Mouse (Mus musculus) erythroid progenitor cell, adult 5-6 weeks (primary cell): ENCODE results near the gene Tusc2. TPM values are rescaled to one million over a fixed set of nuclear protein-coding genes. Genes with fewer than 3 reads are reported as not detected.

Experiments
- ATAC-seq: replicated peaks from 2 replicates; pipeline ENCODE4 v1.8.0; 2016; ENCODE audit warnings: moderate number of reproducible peaks, mild to moderate bottlenecking, moderate TSS enrichment, inconsistent platforms; ENCODE audit not compliant: poor library complexity, low FRiP score, severe bottlenecking
- total RNA-seq, 2 experiments: library from RNA; stranded (forward) in 1 of 2; stranded (reverse) in 1 of 2; fragments of 150-400 nt in 1 of 2; fragments of 186-747, 209-891 nt in 1 of 2; gene quantifications; 2 replicates each; pipeline versions ENCODE4 v1.2.3 to v1.2.4; 2015 to 2017; ENCODE audit warnings: low replicate concordance in 2 of 2

Tusc2 gene
- total RNA-seq, 2 experiments from 2014 or later: 9.6 to 19.1 TPM

DNA sequence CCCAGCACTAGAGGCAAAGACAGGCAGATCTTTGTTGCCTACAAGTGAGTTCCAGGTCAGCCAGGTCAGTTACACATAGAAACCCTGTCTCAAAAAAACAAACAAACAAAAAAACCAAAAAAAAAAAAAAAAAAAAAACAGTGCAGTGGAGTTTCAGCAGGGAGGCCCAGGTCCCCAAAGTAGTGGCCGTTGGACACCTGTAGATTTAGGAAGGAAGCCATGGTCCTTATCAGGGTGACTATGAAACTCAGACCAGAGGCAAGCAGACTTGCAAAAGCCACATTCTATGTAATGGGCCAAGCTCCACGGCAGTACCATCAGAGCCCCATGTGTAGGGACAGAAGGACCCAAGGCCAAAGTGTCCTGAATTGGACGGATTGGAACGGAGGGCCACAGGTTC is 18.5 kb downstream of the Tusc2 start:
- no peak for ATAC-seq

DNA sequence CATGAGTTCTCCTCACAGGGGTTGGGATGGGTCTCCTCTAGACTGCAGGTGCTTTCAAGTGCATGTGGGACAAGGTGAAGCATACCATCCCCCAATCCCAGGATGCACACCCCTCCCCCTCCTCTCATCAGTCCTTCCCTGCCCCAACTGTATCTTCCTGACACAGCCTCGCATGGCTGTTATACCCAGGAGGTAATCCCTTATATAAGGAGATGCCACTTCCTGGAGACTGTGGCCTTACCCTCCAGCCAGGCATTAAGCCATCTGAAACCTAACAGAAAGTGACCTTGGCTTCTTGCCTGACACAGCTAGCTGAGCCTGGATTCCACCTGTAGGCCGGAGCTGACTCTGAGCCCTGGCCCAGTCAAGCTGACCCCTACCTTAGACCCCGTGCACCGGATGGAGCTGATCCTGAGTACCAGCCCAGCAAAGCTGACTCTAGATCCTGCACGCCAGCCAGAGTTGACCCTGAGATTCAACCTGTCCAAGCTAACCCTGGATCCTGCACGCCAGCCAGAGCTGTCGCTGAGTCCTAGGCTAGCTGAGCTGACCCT is 19.5 kb downstream of the Tusc2 start:
- ATAC-seq: no peak

DNA sequence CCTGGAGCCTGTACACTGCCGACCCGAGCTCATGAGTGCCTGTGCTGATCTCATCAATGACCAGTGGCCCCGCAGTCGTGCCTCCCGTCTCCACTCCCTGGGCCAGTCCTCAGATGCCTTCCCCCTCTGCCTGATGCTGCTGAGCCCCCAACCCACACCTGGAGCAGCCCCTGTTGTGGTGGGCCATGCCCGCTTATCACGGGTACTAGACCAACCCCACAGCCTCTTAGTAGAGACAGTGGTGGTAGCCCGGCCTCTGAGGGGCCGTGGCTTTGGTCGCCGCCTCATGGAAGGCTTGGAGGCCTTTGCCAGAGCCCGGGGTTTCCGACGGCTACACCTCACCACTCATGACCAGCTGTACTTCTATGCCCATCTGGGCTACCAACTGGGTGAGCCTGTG is 20.1 kb downstream of the Tusc2 start:
- ATAC-seq: no peak

DNA sequence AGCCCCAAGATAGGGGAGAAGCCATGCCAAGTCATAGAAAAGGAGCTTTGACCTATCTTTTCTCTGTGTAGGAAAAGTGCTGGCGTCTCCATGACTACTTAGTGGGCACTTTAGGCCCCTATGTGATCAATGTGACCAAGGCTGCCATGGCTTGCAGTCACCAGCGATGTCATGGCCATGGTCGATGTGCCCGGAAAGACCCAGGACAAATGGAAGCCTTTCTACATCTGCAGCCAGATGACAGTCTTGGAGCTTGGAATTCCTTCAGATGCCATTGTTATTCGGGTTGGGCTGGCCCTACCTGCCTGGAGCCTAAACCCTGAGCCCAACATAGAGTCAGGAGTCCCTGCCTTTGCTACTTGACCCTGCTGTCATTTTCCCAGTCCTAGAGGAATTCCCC is 23.4 kb downstream of the Tusc2 start:
- ATAC-seq: no peak

DNA sequence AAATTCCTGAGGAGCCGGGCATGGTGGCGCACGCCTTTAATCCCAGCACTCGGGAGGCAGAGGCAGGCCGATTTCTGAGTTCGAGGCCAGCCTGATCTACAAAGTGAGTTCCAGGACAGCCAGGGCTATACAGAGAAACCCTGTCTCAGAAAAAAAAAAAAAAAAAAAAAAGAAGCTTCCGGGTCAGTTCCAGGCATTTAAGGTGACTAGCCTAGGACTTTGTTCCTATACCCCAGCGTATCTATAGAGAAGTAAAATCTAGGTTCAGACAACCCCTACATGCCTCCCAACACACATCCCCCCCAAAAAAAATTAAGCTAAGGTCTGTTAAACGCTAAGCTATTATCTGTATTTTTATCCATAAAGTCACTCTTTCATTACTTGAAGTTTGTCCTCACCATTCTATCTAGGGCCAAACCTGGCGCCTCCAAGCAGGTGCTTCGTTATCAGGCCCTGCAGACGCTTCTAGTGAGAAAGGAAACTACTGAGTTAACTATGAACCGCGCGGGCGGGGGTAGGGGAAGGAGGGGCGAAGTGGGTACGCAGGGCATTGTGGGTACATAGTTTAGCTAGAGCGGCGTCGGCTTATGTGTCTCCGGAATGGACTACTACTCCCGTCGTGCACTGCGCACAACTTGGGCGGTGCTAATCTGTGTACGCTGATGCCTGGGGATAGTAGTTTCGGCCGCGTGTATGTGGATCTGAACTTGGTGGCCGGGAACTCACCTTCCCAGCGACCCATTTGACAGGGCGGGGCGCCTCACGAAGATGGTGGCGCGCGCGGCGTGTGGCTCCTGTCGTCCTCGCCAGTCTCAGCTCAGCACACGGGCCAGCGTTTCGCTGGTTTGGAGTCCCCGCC is 24.1 kb downstream of the Tusc2 start, which contains the start of gene Ifrd2:
Gene Ifrd2 (plus strand): TSS at position 669 of the 859 bp plus-strand sequence.
- peak; percentile 72 for ATAC-seq

DNA sequence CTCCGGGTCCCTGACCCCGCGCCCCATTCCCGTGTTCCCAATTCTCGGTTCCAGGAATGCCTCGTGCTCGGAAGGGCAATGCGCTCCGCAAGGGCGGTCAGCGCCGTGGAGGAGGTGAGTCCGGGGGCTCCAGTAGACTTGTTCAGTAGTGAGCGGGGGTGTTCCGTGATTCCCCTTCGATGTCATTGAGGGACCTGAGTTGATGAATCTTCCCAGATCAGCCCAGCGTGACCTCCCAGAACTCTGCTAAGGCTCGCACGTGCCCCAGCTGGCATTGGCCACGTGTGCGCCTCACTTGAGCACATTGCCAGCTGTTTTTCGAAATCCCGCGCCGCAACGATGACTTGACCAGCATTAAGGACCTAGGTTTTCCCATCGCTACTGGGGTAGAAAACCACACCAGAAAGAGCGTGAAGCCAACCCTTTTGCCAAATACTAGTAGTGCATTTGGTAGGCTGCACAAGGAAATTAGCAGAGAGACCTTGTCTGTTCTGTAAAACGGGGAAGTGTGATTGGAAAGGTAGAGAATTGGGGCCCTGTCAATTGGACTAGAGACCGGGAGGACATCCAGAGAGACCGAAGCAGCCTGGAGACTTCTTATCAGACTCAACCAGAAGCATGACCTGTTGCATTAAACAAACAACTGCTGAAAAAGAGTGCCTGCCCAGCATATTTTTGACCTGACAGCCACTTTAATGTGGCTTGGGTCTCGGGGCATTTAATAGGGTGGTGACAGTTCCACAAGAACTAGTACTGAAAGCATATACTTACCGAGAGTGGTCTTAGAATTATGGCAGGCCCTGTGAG is 25.0 kb downstream of the Tusc2 start:
- ATAC-seq: peak; percentile 47

DNA sequence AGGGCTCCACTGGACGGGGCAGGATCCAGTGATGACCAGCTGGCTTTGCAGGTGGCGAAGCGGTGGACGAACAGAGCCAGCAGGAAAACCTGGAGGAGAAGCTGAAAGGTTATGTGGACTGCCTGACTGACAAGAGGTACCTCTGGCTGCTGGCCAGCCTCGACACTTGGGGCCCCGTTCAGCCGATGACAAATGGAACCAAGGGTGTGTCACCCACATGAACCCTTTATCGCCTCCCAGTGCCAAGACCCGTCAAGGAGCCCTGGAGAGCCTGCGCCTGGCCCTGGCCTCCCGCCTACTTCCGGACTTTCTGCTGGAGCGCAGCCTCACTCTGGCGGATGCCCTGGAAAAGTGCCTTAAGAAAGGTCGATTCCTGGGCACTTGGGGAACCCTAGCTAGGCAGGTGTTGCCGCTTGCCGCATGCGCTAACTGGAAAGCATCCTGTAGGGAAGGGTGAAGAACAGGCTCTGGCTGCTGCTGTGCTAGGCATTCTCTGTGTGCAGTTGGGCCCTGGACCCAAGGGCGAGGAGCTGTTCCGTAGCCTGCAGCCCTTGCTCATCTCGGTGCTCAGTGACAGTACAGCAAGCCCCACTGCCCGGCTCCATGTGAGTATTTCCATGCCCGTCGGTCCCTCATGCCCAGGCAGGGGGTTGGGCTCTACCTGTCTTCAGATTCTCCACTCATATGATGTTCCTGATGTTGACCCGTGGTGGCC is 27.2 kb downstream of the Tusc2 start:
- peak; percentile 63 for ATAC-seq

DNA sequence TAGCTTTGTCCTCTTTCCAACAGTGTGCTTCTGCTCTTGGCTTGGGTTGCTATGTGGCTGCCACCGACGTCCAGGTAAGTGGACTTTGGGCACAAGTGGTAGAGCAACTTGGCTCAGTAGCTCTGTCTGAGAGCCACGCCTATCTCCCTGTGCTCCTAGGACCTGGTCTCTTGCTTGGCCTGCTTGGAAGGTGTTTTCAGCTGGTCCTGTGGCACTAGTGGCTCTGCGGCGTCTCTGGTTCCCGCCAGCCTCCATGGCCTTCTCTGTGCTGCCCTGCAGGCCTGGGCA is 27.7 kb downstream of the Tusc2 start:
- ATAC-seq: no peak

DNA sequence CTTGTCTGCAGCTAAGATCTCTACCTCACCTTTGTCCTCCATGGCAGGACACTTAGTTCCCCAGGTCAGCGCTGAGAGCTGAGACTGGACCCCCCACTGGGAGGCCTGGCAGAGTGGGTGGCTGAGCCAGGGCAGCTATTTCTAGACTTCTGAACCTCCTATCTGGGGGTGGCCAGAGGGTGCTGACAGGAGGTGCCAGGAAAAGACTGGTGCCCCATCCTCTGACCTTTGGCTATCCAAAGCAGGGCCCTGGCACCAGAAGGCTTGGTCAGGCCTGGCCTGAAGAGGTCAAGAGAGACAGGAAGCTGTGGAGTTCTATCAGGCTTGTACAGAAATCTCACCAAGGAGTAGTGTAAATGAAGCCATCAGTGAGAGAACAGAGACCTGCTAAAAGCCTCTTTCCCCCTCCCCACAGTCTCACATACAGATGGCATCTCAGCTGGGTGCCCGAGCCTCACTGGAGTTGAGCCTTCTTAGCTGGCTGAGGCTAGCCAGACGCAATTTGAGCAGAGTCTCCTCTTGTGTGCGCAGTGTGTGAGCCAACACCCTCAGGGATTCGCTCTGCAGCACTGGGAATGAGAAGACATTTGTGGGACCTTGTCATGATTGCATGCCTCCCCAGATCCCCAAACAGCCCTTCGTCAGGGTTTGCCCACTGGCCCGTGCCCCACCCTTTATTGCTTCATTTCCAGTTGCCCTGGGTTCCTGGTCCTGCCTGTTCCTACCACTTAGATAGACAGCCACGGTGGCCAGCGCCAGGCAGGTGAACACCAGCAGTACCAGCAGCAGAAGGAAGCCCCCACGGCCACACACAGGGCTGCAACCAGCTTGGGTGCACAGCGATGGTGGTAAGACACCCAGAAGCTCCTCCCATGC is 30.3 kb downstream of the Tusc2 start:
- no peak for ATAC-seq

DNA sequence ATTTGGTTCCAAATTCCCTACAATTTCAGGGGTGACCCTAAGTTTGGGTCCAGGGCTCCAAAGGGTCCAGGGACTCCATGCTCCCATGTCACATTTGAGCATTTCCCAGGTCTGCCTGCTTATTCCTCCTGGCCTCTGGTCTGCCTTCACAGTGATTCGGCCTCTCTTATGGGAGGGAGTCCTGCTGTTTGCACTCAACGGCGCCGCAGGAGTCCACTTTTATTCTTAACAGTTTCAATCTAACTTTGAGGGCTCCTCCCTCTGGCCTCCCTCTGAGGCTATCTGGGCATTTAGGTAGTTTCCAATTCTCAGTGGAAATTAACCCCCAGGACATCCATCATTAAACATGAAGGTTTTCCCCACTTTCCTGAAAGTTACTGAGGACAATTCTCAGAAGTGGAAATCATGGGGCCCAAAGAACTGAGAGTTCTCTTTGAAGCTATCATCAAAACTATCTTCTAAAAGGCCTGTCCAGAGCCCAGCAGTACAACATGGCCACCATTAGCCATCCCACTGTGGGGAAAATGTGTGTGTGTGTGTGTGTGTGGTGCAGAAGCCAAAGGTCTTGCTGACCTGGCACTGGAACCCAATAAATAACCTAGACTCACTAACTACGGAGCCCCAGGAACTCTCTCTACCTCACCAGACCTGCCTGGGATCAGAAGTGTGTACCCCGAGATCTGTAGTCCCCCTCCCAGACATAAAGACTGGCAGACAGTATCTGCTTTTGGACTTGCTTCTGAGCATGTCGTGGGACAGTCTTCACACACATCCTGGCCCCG is 31.4 kb downstream of the Tusc2 start:
- ATAC-seq: no peak

DNA sequence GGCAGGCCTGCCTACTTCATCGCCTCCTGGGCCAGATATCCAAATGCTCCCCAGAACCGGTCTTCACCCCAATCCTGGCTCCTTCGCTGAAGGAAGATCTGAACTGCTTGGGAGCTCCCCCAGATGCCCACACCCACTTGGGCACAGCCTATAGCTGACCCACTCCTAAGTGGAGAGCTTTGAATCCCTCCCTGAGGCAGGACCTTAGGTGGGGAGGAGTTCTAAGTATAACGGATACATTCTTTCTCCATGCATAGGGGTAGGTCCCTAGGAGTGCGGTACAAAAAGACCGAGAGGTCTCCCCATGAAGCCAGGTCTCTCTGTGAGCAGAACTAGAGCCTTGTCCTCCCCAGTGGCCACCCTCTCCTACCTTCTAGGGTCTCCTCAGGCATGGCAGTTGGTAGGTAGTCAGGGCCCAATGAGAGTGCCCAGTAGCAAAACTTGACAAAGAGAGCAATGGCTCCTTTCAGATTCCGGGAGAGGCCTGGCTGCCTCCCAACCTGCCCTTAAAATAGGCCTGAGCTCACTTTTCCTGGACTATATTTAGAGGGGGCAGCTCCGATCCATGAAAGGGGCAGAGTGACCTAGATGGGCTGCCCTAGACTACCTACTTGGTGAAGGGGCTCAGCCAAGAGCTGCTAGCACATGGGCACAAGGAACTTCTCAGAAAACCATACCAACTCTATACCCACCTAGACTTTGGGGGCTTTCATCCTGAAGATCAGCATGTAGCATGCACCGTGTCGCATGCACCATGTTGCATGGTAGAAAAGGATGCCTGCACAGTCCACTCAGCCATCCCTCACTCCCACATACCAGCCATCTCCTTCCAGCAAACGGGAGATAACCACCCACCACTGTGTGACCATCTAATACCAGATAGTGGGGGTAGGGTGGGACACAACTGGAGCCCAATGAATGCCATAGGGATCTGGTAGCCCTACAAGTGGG is 33.8 kb downstream of the Tusc2 start:
- no peak for ATAC-seq

DNA sequence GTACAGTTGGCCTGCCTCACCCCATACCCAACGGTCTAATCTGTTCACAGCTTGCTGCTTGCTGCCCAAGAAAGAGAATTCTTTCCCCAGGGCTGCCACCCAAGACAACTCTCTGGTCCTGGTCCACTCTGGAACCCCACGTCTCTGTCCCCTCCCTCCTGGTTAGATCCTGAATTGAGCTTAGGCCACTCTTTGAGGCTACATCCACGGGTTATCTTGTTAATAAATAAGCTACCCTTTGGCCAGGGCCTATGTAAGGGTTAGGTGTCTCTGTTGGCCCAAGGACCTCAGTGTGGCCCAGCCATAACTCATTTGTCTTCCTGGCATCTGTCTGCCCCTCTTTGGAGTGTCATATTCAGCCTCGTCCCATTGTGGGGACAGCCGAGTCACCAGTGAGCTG is 35.3 kb downstream of the Tusc2 start:
- ATAC-seq: no peak

DNA sequence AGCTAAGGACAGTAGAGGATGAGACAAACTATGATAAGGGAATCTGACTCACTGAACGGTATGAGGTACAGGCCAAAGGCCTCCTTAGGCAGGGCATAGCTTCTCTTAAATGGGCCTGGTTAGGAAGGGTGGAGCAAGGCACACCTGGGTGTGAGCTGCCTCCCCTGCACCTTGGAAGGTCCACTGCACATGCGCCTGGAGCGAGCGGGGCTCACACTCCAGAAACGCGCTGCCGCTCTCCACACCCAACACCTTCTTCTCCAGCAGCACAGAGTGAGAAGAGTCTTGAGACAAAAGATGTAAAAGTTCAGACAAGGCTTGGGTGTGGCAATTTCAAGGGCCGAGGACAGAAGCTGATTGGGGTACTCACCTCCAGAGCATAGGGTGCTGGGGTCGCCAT is 36.4 kb downstream of the Tusc2 start:
- no peak for ATAC-seq

DNA sequence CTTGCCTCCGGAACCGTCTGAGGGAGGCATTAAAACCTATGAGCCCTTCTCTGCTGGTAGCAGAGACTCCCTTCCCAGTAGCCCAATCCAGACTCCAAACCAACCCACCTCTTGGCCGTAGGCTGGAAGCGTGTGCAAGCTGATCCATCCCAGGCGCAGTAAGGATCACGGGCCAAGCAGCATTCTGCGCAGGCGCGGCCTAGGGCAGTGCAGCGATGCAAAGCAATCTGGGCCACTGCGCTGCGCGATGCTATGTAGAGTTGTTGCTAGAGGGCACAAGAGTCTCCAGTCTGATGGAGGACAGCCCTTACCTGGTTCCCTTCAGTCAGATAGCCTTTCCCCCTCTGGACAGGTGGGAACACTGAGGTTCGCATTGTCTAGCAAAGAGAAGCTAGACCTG is 36.8 kb downstream of the Tusc2 start:
- ATAC-seq: no peak

DNA sequence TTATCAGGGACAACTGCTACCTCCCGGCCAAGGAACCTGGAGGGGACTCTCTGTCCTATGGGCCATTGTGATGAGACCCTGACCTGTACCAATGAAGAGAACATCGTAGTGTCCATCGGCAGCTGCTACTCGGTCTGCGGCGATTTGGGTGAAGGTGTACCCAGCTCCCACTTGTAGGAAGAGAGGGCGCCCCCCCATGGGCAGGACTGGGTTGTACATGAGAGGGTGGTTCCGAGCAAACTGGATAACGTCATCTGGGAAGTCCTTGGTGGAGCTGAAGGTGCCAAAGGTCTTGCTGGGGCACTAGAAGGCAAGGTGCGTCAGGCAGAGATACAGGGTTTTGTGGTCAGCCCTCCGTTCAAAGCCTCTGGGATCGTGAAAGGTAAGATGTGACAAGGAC is 37.7 kb downstream of the Tusc2 start:
- no peak for ATAC-seq

DNA sequence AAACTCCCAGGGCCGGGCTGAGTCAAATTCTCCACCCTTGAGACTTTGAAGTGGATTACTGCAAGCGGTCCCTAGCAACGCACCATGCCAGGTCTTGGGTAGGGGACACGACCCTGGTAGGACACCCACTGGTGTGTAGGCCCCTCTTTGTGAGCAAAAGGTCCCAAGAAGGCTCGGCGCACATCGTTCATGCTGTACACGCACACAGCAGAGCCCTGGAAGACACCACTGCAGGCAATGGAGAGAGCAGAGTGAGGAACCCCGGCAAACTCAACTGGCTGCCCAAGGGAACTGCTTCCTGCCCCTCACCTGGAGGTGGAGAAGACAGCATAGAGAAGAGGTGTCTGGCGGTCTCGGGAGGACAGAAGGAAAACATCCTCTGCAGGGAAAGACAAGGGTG is 38.2 kb downstream of the Tusc2 start:
- ATAC-seq: no peak

DNA sequence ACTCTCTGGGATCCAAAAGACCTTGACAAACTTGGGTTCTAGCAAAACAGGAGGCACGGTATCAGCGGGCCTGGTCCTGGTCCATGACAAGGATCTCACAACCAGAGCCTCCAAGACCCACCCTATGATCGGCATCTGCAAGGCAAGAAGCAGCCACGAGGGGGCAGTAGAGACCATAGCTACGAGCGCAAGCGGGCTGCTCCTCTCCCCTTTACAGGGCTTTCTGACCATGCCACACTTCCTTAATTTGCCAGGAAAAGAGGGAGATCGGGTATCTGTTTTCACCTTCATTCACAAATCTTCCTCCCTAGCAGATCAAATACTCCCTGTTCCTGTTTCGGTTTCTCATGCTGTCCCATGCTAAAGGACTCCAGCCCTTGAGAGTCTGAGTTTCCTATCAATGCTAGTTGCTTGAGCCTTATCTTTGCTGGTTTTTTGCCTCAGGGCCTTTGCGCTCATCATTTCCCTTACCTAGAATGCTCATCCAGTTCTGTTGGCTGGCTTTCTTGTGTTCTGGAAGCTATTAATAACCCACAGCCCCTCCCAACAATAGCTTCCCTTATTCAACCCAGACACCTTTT is 39.1 kb downstream of the Tusc2 start:
- ATAC-seq: peak; percentile 80
